Mouse (Mus musculus): ENCODE measurements around the gene Capza1. TPM values are rescaled to one million over a fixed set of nuclear protein-coding genes. Genes with fewer than 3 reads are reported as not detected.
"Not testable (repeated sequence)": the region's sequence is repeated elsewhere in the genome, so short reads cannot be mapped to it uniquely, and the experiment has no call there.

Gene Capza1
- polyA plus RNA-seq, 1 experiment from 2014 or later = 209 TPM

- Histone ChIP-seq H3K27ac (ENCODE audit: low read length) (peak overlapping the region; percentile 98), H3K27me3 (ENCODE audit: insufficient read depth, low read length) (no peaks in the 10 kb centered on the region), H3K9ac (replicated peaks; ENCODE audit: low read length) (peak overlapping the region; percentile 96), H3K4me3 (ENCODE audit: low read length) (peak overlapping the region; percentile 87), H3K4me2 (replicated peaks; ENCODE audit: low read depth, low read length) (peak overlapping the region; percentile 64), H3K9me3 (ENCODE audit: low read length) (no peaks in the 10 kb centered on the region), H3K36me3 (ENCODE audit: insufficient read depth, low read length) (0 out of 2 replicates have a peak, but pooled peaks cover 11% of the 10 kb centered on the region), H3K4me1 (ENCODE audit: insufficient read depth, low read length) (peaks cover 25% of the 10 kb centered on the region)
- no peak for ATAC-seq (ENCODE audit: low FRiP score, low TSS enrichment)
- 3% methylated on average over 3 of the region's 3 CpGs for WGBS
These were observed 45.6 kb downstream of the Capza1 start for GRCm38 (mm10) chr3:104818749-104819134.

GRCm38 (mm10) chr3:104817991-104818748, 46.1 kb downstream of the Capza1 start, which contains the start of gene Mov10:
Mov10 (minus strand) TSS chr3:104818563.
- H3K9ac ChIP-seq (replicated peaks; ENCODE audit: low read length) = peak within 1 kb of the TSS; percentile 96
- ATAC-seq (ENCODE audit: low FRiP score, low TSS enrichment) = peak; percentile 94
- H3K27me3 ChIP-seq (ENCODE audit: insufficient read depth, low read length) = no peaks in the 10 kb centered on the region
- no peaks in the 10 kb centered on the region for H3K9me3 ChIP-seq (ENCODE audit: low read length)
- H3K36me3 ChIP-seq (ENCODE audit: insufficient read depth, low read length) = 0 out of 2 replicates have a peak, but pooled peaks cover 11% of the 10 kb centered on the region
- WGBS = under 1% methylated on average over 40 of the region's 40 CpGs
- peak within 1 kb of the TSS; percentile 87 for H3K4me3 ChIP-seq (ENCODE audit: low read length)
- H3K27ac ChIP-seq (ENCODE audit: low read length) = peak within 1 kb of the TSS; percentile 98
- peaks cover 25% of the 10 kb centered on the region for H3K4me1 ChIP-seq (ENCODE audit: insufficient read depth, low read length)
- H3K4me2 ChIP-seq (replicated peaks; ENCODE audit: low read depth, low read length) = peak within 1 kb of the TSS; percentile 64

GRCm38 (mm10) chr3:104817481-104817990, 46.8 kb downstream of the Capza1 start:
- WGBS = 0% methylated on average over 43 of the region's 46 CpGs
- Histone ChIP-seq H3K9me3 (ENCODE audit: low read length) (no peaks in the 10 kb centered on the region), H3K36me3 (ENCODE audit: insufficient read depth, low read length) (0 out of 2 replicates have a peak, but pooled peaks cover 11% of the 10 kb centered on the region), H3K4me2 (replicated peaks; ENCODE audit: low read depth, low read length) (peak overlapping the region; percentile 64), H3K9ac (replicated peaks; ENCODE audit: low read length) (peak overlapping the region; percentile 96), H3K27ac (ENCODE audit: low read length) (peak overlapping the region; percentile 98), H3K4me1 (ENCODE audit: insufficient read depth, low read length) (peaks cover 25% of the 10 kb centered on the region), H3K4me3 (ENCODE audit: low read length) (peak overlapping the region; percentile 87), H3K27me3 (ENCODE audit: insufficient read depth, low read length) (no peaks in the 10 kb centered on the region)
- ATAC-seq (ENCODE audit: low FRiP score, low TSS enrichment) = peak; percentile 79

- Histone ChIP-seq H3K36me3 (ENCODE audit: insufficient read depth, low read length) (0 out of 2 replicates have a peak, but pooled peaks cover 3% of the 10 kb centered on the region), H3K27ac (ENCODE audit: low read length) (no peak overlapping the region), H3K9me3 (ENCODE audit: low read length) (no peaks in the 10 kb centered on the region), H3K9ac (replicated peaks; ENCODE audit: low read length) (no peak overlapping the region), H3K27me3 (ENCODE audit: insufficient read depth, low read length) (no peaks in the 10 kb centered on the region), H3K4me1 (ENCODE audit: insufficient read depth, low read length) (peaks cover 30% of the 10 kb centered on the region), H3K4me2 (replicated peaks; ENCODE audit: low read depth, low read length) (no peak overlapping the region), H3K4me3 (ENCODE audit: low read length) (no peak overlapping the region)
- WGBS = 93% methylated on average over 7 of the region's 7 CpGs
- ATAC-seq (ENCODE audit: low FRiP score, low TSS enrichment) = no peak
These were observed 48.2 kb downstream of the Capza1 start for GRCm38 (mm10) chr3:104816130-104816529.

- WGBS = 81% methylated on average over 2 of the region's 2 CpGs
- Histone ChIP-seq H3K4me2 (replicated peaks; ENCODE audit: low read depth, low read length) (no peak overlapping the region), H3K4me3 (ENCODE audit: low read length) (no peak overlapping the region), H3K36me3 (ENCODE audit: insufficient read depth, low read length) (0 out of 2 replicates have a peak, but pooled peaks cover 3% of the 10 kb centered on the region), H3K9ac (replicated peaks; ENCODE audit: low read length) (no peak overlapping the region), H3K9me3 (ENCODE audit: low read length) (no peaks in the 10 kb centered on the region), H3K4me1 (ENCODE audit: insufficient read depth, low read length) (peaks cover 30% of the 10 kb centered on the region), H3K27me3 (ENCODE audit: insufficient read depth, low read length) (no peaks in the 10 kb centered on the region), H3K27ac (ENCODE audit: low read length) (no peak overlapping the region)
- ATAC-seq (ENCODE audit: low FRiP score, low TSS enrichment) = no peak
These were observed 49.0 kb downstream of the Capza1 start for GRCm38 (mm10) chr3:104815346-104815745.

GRCm38 (mm10) chr3:104814746-104815145, 49.6 kb downstream of the Capza1 start:
- Histone ChIP-seq H3K36me3 (ENCODE audit: insufficient read depth, low read length) (0 out of 2 replicates have a peak, but pooled peaks cover 3% of the 10 kb centered on the region), H3K27ac (ENCODE audit: low read length) (no peak overlapping the region), H3K27me3 (ENCODE audit: insufficient read depth, low read length) (no peaks in the 10 kb centered on the region), H3K4me2 (replicated peaks; ENCODE audit: low read depth, low read length) (no peak overlapping the region), H3K9ac (replicated peaks; ENCODE audit: low read length) (no peak overlapping the region), H3K4me1 (ENCODE audit: insufficient read depth, low read length) (peaks cover 30% of the 10 kb centered on the region), H3K9me3 (ENCODE audit: low read length) (no peaks in the 10 kb centered on the region), H3K4me3 (ENCODE audit: low read length) (no peak overlapping the region)
- WGBS = 97% methylated on average over 1 of the region's 1 CpGs
- no peak for ATAC-seq (ENCODE audit: low FRiP score, low TSS enrichment)

GRCm38 (mm10) chr3:104813227-104813626, 51.1 kb downstream of the Capza1 start:
- H3K4me1 ChIP-seq (ENCODE audit: insufficient read depth, low read length) = peaks cover 19% of the 10 kb centered on the region
- H3K36me3 ChIP-seq (ENCODE audit: insufficient read depth, low read length); H3K9ac ChIP-seq (replicated peaks; ENCODE audit: low read length); ATAC-seq (ENCODE audit: low FRiP score, low TSS enrichment); H3K4me2 ChIP-seq (replicated peaks; ENCODE audit: low read depth, low read length); H3K9me3 ChIP-seq (ENCODE audit: low read length); H3K27ac ChIP-seq (ENCODE audit: low read length); H3K27me3 ChIP-seq (ENCODE audit: insufficient read depth, low read length); H3K4me3 ChIP-seq (ENCODE audit: low read length): not testable (repeated sequence)
- WGBS = 92% methylated on average over 7 of the region's 7 CpGs

- H3K4me3 ChIP-seq (ENCODE audit: low read length) = no peak overlapping the region
- 89% methylated on average over 4 of the region's 4 CpGs for WGBS
- ATAC-seq (ENCODE audit: low FRiP score, low TSS enrichment) = no peak
- no peaks in the 10 kb centered on the region for H3K27me3 ChIP-seq (ENCODE audit: insufficient read depth, low read length)
- no peak overlapping the region for H3K4me2 ChIP-seq (replicated peaks; ENCODE audit: low read depth, low read length)
- H3K4me1 ChIP-seq (ENCODE audit: insufficient read depth, low read length) = peaks cover 19% of the 10 kb centered on the region
- 0 out of 2 replicates have a peak, but pooled peaks cover 3% of the 10 kb centered on the region for H3K36me3 ChIP-seq (ENCODE audit: insufficient read depth, low read length)
- H3K27ac ChIP-seq (ENCODE audit: low read length) = no peak overlapping the region
- H3K9me3 ChIP-seq (ENCODE audit: low read length) = no peaks in the 10 kb centered on the region
- H3K9ac ChIP-seq (replicated peaks; ENCODE audit: low read length) = no peak overlapping the region
These were observed 52.1 kb downstream of the Capza1 start for GRCm38 (mm10) chr3:104812254-104812653.

- no peaks in the 10 kb centered on the region for H3K27me3 ChIP-seq (ENCODE audit: insufficient read depth, low read length)
- H3K4me2 ChIP-seq (replicated peaks; ENCODE audit: low read depth, low read length) = no peak overlapping the region
- no peak for ATAC-seq (ENCODE audit: low FRiP score, low TSS enrichment)
- 34% methylated on average over 3 of the region's 3 CpGs for WGBS
- no peak overlapping the region for H3K9ac ChIP-seq (replicated peaks; ENCODE audit: low read length)
- no peak overlapping the region for H3K4me3 ChIP-seq (ENCODE audit: low read length)
- H3K27ac ChIP-seq (ENCODE audit: low read length) = no peak overlapping the region
- no peaks in the 10 kb centered on the region for H3K9me3 ChIP-seq (ENCODE audit: low read length)
- 0 out of 2 replicates have a peak, but pooled peaks cover 3% of the 10 kb centered on the region for H3K36me3 ChIP-seq (ENCODE audit: insufficient read depth, low read length)
- H3K4me1 ChIP-seq (ENCODE audit: insufficient read depth, low read length) = peaks cover 15% of the 10 kb centered on the region
These were observed 52.6 kb downstream of the Capza1 start for GRCm38 (mm10) chr3:104811752-104812151.

- no peak overlapping the region for H3K9ac ChIP-seq (replicated peaks; ENCODE audit: low read length)
- ATAC-seq (ENCODE audit: low FRiP score, low TSS enrichment) = peak; percentile 54
- no peaks in the 10 kb centered on the region for H3K9me3 ChIP-seq (ENCODE audit: low read length)
- H3K4me1 ChIP-seq (ENCODE audit: insufficient read depth, low read length) = no peaks in the 10 kb centered on the region
- H3K4me3 ChIP-seq (ENCODE audit: low read length) = no peak overlapping the region
- peaks cover 34% of the 10 kb centered on the region for H3K36me3 ChIP-seq (ENCODE audit: insufficient read depth, low read length)
- no peak overlapping the region for H3K27ac ChIP-seq (ENCODE audit: low read length)
- no peaks in the 10 kb centered on the region for H3K27me3 ChIP-seq (ENCODE audit: insufficient read depth, low read length)
- H3K4me2 ChIP-seq (replicated peaks; ENCODE audit: low read depth, low read length) = no peak overlapping the region
- WGBS = 72% methylated on average over 9 of the region's 9 CpGs
These were observed 58.8 kb downstream of the Capza1 start for GRCm38 (mm10) chr3:104805539-104805938.

Measured in kidney, embryonic 16.5 days (tissue).